Mouse (Mus musculus) ovary, adult 18-20 months (tissue): ENCODE measurements around the gene Vgll4.
A peak's percentile ranks its signal among the peaks of the same experiment; 100 is the strongest.
"Not testable (repeated sequence)": the region's sequence is repeated elsewhere in the genome, so short reads cannot be mapped to it uniquely, and the experiment has no call there.

Experiments used
- DNase-seq: peaks from one replicate; pipeline ENCODE4 v3.0.0; 2022; ENCODE audit warnings: low spot score, mixed read lengths

The Vgll4 gene

DNA sequence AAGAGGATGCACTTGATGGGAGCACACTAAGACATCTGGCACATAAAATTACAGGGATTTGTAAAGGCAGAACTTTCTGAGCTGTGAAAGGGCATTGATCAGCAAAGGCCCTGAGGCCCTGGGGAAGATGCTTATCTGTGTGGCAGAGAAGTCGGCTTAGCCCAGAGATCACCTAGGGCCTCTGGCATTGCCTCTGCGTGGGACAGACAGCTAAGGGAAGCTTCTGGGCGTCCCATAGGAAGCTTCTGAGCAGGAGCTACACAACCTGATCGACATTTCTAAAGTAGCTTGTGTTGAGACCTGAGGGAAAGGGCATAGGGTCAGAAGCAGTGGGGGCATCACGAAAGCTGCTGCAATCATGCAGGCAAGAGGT lies 32.9 kb downstream of the Vgll4 start:
- no peak for DNase-seq

DNA sequence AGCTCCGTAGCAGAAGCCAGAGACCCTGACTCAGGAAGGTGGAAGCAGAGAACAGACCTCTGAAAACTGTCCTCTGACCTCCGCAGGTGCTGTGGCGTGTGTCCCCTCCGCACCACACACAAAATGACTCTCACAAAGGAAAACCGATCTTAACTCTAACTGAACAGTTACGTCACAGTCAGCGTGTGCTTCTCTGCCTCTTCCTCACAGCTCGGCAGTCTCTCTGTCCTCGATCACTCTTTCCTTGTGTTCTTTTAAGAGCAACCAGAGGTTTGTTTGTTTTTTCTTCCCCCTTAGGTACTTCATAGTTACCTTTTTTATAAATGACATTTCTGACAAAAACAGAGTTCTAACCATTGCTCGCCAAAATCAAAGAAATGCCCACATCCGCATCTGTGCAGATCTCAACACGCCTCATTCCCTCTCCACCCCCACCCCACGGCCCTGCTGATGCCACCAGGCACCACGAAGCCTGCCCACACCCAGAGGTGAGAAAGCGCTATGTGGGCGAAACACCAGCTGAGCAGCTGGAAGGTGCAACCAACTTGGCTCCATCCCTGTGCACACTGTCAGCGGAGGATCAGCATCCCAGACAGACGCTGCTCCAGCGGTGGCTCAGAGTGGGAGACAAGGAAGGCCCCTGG lies 33.4 kb downstream of the Vgll4 start:
- no peak for DNase-seq

DNA sequence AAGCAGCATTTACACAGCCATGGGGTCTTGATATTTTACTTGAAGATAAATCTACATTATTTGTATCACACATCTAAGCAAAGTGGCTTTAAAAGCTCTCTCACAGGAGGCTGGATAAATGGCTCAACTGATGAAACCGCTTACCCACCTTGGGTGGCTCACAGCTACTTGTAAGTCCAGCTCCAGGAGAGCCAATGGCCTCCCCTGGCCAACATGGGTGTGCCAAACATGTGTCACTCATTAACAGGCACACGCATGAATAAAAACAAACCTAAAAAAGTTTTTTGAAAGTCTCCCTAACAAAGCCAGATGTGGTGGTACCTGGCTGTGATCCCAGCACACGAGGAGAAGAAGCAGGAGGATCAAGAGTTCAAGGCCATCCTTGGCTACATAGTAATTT lies 34.4 kb downstream of the Vgll4 start:
- no peak for DNase-seq

DNA sequence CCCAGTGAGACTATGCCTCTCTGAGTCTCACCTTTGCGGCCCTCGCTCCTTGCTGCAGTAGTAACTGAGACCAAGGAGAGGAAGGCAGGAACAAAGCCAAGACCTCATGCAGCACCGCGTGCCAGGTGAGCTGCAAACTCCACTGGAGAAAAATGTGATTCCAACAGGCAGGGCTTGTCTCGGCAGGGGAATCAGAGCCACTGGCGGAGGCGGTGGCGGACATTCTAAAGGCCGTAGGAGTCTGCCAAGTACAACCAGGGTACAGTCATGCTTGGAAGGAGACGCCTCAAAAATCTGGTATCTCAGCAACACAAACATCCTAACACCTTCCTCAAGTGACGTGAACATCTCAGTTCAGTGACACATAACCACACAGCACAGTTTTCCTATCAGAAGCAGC lies 35.7 kb downstream of the Vgll4 start:
- no peak for DNase-seq

DNA sequence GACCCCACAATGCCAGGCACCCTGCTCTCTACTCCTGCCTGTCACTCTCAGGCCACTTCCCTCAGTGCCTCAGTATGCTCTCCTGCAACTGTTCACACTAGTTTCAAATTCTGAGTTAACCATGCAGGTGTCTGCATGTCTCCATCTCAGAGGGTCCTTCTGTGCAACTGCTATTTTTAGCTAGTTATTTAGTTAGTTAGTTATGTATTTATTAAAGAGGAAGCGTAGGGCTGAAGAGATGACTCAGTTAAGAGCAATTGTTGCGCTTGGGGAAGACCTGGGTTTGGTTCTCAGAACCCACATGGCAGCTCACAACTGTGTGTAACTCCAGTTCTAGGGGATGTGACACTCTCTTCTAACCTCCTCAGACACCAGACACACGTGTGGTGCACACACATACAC lies 36.8 kb downstream of the Vgll4 start:
- no peak for DNase-seq

DNA sequence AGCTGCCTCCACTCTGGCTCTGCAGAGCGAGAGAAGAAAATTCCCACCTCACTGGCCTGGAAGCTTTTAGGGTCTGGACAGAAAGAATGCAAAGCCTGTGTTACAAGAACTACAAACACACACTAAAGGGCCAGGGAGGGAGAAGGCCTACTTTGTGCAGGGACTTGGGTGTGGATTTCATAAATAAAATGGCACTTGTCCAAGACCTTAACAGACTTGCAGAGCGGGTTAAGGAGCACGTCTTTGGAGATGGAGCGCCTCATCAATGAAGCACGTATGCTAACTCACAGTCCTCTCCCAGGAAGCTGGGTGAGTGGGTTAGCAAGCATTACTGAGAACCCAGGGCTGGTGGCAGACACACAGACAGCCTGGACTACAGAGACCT lies 37.7 kb downstream of the Vgll4 start:
- no peak for DNase-seq

DNA sequence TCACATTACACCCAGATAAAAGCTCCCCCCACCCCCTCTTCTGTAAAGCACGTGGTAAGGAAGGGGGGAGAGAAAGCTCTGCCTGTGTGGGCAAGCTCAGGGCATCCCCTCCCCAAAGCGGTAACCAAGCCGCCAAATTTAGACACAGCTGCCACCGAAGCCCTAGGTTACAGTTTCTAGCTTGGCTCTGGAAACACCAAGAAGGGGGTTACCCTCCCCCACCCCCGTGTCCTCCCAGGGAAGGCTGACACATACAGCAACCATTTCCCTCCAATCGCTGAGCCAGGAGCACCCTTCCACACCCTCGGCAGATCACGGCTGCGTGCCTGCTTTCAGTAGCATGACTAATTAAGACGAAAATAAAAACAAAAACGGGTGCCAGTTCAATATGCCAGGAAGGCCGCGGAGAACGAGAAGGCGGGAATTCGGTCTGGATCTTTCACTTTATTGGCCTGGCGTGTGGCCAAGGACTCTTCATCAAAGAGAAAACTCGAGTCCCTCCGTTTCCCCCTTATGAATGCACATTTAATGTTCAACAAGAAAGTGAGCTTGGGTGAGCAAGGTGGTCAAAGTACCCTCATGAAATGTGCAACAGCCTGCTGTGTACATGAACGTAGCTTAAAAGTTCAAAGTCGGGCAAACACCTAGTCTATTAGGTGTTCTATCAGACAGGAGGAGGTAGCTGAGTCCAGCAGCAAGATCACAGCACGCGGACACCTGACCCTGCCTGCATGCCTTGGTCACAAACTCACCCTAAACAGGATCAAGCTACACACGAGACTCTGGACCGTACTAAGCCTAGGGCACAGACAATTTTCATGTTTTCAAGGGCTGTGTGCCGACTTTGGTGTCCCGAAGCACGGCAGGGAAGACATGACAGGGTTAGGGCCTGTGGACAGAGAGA lies 38.3 kb downstream of the Vgll4 start:
- no peak for DNase-seq

DNA sequence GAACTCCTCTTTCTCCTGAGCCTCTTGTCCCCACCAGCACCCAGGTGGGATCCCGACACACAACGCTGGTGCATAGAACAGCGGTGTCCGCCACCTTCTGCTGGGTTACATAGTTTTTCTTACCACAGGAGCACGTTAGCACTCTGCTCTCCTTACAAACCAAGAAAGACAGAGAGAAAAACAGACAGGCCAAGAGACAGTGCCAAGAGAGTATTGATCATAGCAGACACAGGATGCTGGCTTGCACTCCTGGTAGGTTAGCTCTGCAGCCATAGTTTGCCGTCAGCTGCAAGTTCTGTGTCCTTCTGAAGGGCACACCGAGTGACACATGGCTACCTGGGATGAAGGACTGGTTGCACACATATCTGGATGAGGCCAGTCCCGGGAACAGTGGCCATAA lies 39.1 kb downstream of the Vgll4 start:
- no peak for DNase-seq

DNA sequence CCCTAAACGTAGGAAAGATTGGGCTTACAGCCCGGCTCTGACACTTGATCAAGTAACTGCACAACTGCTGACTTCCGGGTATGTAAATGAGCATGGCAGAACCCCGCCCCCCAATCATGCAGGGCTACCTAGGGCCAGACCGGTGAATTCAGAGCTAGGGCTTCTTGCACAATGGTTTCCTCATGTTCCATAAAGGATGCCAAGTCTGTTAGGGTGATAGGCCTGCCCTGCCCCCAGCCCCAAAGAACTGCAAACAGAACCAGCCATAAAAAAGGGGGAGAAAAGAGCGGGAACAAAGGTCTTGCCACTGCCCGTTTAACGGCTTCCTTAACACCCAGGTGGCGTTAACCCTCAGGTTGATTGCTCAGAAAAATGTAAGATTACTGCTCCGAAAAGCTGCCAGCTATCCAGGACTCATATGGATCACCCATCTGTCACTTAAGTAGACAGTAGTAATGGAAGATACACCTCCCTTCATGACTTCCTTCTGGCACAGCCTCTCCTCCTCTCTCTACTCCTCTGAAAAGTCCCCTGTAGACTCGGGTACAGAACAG lies 39.7 kb downstream of the Vgll4 start:
- no peak for DNase-seq

DNA sequence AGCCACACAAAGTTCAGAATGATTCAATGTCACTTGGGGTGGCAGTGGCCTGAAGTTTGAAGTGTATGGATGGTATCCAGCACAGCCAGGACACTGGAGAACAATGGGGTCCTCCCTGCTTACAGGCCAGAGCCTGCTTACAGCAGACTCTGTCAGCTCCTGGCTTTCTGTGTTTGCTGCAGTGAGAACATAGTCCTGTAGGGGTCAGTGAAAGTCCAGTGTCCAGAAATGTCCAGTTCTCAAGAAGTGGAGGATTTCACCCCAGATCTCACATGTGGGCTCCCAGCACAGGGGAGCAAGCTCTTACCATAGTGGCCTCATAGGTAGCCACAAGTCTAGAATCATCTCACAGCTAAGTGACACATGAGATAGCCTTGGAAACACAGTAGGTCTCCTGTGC lies 40.4 kb downstream of the Vgll4 start:
- no peak for DNase-seq

DNA sequence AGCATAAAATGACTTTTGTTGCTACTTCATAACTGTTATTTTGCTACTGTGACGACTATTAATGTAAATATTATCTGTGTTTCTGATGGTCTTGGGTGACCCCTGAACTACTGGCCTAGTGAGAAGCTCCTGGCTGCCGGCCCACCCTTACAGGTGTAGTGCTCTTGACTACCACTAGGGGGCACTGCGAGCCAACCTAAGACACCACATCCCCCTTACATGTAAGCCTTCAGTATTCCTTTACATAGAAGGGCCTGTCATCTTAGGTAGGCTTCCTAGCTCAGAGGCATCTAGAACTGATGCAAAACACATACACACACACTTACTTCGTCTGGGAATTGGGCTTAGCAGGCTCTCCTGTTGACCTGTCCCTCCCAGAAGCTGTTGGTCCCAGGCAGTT lies 41.3 kb downstream of the Vgll4 start:
- DNase-seq: no peak

DNA sequence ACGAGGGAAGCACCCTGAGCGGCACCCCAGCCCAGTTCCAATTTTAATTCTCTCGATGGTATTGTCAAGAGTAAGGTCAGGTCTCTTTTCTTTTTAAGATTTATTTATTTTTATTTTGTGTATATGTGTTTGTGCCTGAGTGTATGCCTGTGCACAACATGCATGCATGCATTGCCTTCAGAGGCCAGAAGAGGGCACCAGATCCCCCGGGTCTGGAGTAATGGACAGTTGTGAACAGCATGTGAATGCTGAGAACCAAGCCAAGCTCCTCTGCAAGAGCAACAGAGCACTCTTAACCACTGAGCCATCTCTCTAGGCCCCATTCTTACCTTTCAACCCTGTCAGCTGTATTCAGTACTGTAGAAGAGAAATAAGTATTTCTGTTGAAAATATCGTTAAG lies 42.4 kb downstream of the Vgll4 start:
- DNase-seq: no peak

DNA sequence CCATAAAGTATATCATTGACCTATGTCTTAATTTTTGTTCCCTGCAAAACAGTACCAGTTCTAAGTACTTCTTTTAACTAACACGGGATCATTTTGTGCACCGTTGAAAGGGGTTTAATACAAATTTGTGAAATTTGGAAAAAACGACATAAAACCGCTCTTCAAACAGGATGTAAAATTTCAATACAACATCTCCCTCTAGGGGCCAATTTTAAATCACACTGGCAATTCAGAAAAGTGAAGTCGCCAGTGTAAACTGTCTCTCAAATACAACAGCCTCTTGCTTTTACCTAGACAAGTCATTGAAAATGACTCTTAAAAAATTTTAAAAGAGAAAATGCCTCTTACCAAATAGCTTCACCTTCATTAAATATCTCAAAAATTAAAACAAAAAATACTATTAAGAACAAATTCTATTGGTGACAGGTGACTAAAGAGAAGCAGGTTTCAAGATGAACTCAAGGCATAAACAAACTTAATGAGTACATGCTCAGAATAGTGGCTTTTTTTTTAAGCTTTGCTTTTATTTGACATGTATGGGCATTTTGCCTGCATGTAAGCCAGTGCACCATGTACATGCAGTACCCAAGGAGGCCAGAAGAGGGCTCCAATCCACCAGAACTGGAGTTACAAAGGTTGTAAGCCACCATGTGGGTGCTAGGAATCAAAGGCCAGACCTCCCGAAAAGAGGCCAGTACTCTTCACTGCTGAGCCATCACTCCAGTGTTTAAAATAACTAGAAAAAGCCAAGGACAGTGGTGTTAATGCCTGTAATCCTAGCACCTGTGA lies 43.2 kb downstream of the Vgll4 start:
- no peak for DNase-seq

DNA sequence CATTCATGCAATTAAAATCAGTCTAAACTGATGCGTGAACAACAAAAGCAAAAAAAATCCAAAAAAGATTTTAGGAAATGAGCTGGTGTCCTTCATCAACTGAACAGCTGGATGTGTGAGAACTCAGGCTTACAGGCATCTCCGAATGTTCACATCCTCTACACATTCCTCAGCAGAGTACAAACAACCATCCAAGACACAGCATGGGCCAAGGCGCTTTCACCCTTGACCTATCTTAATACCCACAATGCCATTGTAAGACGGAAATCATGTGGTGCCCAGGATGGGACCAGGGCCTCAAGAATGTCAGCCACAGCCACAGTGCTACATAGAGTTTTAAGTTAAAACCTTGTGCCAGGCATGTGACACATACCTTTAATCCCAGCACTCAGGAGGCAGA lies 44.6 kb downstream of the Vgll4 start:
- no peak for DNase-seq

DNA sequence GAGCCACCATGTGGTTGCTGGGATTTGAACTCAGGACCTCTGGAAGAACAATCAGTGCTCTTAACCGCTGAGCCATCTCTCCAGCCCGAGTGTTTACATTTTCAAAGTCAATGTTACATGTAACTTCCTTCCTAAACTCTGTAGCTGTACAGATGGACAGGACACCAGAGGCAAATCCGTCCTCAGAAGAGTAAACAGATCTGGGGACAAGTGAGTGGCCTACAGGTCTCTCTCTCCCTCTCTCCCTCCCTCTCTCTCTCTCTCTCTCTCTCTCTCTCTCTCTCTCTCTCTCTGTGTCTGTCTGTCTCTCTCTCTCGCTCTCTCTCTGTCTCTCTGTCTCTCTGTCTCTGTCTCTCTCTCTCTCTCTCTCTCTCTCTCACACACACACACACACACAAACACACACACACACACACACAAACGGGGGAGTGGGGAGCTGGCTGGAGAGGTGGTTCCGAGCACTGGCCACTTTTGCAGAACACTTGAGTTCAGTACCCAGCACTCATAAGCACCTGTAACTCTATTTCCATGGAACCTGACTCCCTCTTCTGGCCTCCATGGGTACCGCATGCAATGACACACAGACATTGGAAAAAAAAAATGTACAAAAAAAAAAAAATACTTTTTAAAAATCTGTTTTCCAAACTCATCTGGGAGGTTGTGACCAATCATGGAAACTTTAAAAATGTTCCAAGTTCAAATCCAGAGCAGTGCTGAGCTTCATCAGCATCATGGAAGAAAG lies 47.3 kb downstream of the Vgll4 start:
- DNase-seq: not testable (repeated sequence)

DNA sequence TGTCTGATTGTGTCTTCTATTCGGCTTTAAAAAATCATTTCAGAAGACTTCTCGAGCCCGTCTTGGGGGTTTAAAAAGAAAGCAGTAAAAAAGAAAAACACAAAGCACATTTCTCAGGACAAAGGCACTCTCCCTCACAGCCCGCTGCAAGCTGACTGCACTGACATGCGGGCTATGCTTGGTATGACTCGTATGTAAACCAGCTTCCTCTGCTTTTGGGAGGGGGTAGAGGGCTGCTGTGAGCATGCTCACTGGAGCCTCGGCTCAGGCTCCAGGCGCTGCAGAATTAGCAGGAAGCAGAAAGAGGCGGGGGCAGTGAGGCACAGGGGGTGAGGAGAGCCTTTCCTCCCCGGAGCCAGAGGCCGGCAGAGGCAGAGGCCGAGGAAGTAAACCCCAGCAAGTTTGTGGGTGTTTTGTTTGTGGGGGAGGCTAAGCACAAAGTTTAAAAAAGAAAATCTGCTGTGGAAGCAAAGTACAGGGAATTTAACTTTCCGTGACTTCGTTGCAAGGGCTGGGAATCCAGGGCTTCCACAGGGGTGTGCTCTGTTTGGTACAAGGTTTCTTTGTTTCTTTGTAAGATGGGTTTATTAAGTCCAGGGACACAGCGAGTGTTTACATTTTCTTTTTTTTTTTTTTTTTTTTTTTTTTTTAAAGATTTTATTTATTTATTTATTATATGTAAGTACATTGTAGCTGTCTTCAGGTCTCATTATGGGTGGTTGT lies 48.0 kb downstream of the Vgll4 start:
- DNase-seq: peak; percentile 88

DNA sequence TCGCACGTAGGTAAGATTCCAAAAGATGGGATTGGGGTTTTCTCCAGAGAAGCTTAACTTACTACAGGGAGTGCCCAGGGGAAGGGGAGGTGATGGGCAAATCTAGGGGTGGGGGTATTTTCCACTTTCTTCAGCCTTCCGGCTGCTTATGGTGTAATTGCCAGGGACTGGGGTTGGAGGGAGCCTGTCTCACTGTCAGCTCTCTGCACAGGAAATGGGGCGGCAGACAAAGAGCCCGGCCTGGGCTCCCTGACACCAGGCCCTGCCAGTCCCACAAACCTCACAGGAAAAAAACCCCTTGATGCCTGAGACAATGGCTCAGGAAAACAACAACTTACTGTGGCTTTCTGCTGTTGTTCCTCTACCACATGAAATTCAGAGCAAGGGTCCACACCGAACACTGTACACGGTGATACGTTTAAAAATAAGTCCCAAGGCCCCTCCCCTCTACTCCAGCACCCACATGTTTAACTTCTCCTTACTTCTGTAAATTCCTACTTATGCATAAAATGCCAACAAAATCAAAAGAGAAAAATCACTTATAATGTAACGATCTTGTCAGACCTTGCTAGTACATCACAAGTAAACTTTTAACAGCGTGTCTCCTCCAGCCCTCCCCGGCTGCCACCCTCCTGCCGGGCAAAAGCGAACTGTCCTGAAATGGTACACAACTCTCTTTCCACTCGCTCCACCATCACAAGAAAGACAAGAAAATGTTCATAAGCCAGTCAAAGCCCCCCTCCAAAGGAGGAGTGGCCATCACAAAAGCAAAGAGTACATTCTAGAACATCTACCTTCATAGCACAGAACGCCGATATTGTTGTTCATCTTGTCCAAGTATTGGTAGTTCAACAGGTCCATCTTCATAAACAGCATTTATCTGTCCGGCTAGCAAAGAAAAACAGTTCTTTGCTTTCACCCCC lies 49.0 kb downstream of the Vgll4 start:
- no peak for DNase-seq

DNA sequence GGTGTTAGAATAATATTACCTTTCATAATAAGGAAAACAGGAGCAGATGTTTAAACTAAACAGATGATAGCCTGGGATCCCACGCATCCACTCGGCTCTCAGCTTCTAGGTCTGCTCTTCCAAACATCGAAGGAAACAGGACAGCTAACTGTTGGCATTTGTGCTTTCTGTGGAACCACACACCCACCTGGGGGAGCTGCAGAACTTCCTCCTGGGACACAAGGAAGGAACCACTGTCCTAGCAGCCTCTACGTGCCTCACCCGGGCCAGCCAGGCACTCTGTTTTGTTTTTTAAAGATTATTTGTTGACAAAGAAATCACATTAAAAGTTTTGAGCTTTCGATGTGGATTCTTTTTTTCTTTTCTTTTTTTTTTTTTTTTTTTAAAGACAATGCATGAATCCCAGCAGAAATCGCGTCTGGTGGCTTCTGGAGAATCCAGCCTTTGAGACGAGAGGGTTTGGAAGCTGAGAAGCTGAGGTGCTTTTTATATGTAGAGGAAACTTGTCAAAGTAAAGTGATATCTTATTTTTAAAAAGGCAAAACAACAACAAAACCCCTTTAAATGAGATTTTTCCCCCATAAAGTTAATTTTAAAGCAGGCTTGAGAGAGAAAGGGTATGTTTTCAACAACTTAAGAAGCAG lies 50.0 kb downstream of the Vgll4 start:
- DNase-seq: no peak

DNA sequence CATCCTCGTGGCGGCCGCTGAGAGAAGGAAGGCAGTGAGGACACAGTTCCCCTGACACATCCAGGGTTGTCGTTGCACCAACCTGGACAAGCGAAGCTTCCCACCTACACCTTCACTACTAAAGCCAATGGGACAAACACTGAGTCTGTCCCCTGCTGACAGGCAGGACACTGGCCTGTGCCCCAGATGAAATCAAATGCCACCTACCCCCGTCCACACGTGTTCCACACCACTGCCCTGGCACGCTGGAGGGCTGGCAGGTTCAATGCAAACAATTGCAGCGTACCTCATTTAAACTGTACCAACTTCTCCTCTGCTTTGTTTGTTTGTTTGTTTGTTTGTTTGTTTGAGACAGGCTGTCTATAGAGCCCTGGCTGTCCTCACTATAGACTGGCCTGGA lies 50.8 kb downstream of the Vgll4 start:
- no peak for DNase-seq
